10 mouse cellular contexts compared by ENCODE assay signal in the genomic region with DNA sequence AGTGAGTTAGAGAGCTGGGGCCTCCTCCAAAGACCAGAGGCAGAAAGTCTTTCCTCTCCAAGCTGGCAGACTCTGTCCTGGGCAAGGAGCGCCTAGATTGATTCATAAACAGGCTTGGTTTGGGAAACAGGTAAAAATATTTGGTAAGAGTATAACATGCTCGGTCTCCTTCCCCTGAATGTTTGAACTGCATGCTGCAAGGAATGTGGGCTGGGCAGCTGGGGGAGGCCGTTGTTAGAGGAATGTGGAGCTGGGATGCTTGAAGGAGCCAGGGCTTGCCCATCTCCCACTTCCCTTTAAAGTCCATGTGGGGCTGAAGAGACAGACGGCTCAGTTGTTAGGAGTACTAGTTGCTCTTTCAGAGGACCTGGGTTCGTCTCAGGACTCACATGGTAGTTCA. TPM values are rescaled to one million over a fixed set of nuclear protein-coding genes. Genes with fewer than 3 reads are reported as not detected.
A peak's percentile ranks its signal among the peaks of the same experiment; 100 is the strongest.
DNase-seq lines count a peak whose midpoint lies in the region; ATAC-seq and TF ChIP-seq lines count a peak whose summit lies in the region.
"Had no signal": no experiment of that assay in that cellular context is flagged by ENCODE, and none has a peak within 500 bp of the region (broad histone marks: within the 10 kb centered on the region; RNA-seq: fewer than 3 reads in every experiment).

No protein-coding gene starts in this region.

- TF ChIP-seq EP300 in stomach, postnatal 0 days (optimal IDR thresholded peaks at IDR 0.05), result no peak

- WGBS in intestine, embryonic 14.5 days, result 32% methylated on average over 5 of the region's 5 CpGs
- WGBS in limb, embryonic 15.5 days, result 19% methylated on average over 5 of the region's 5 CpGs
- 24% methylated on average over 5 of the region's 5 CpGs for WGBS in stomach, postnatal 0 days

- DNase-seq in layer of hippocampus, adult 2 months (ENCODE audit: low spot score in 2 of 2), result no peak
- DNase-seq in layer of hippocampus, adult 18-20 months (ENCODE audit: low spot score in 2 of 2), result no peak
- DNase-seq in intestine, embryonic 14.5 days (ENCODE audit: low spot score), result no peak
- DNase-seq in stomach, postnatal 0 days (ENCODE audit: low spot score), result peak; percentile 38
- DNase-seq in right cerebral cortex, postnatal 10 days (ENCODE audit: low spot score in 2 of 2), result no peak
- DNase-seq in left cerebral cortex, postnatal 25 days (ENCODE audit: low spot score in 2 of 2), result no peak
- DNase-seq: layer of hippocampus, adult 9-11 months had no signal

- no peak for TF ChIP-seq CTCF in layer of hippocampus, adult 2 months (conservative IDR thresholded peaks at IDR 0.05)
- no peak for TF ChIP-seq CTCF in stomach, postnatal 0 days (IDR thresholded peaks at IDR 0.05; ENCODE audit: low read depth)

- no peak overlapping the region for H3K4me3 ChIP-seq in layer of hippocampus, adult 2 months
- no peak overlapping the region for H3K4me3 ChIP-seq in intestine, embryonic 14.5 days (ENCODE audit: low read depth, low read length)
- H3K4me3 ChIP-seq in limb, embryonic 15.5 days, result no peak overlapping the region
- no peak overlapping the region for H3K4me3 ChIP-seq in stomach, postnatal 0 days (ENCODE audit: low read depth, low read length)
- H3K4me3 ChIP-seq: megakaryocyte, embryonic 14.5 days; neural tube, embryonic 13.5 days had no signal

- no peak overlapping the region for H3K9ac ChIP-seq in intestine, embryonic 14.5 days (ENCODE audit: low read length)
- no peak overlapping the region for H3K9ac ChIP-seq in limb, embryonic 15.5 days
- H3K9ac ChIP-seq in stomach, postnatal 0 days (ENCODE audit: low read length), result no peak overlapping the region
- H3K9ac ChIP-seq: neural tube, embryonic 13.5 days had no signal

- peaks cover 13% of the 10 kb centered on the region for H3K36me3 ChIP-seq in intestine, embryonic 14.5 days (ENCODE audit: control insufficient read depth, insufficient read depth, low read length)
- H3K36me3 ChIP-seq in limb, embryonic 15.5 days, result no peaks in the 10 kb centered on the region
- H3K36me3 ChIP-seq in stomach, postnatal 0 days (ENCODE audit: control insufficient read depth, insufficient read depth, low read length), result no peaks in the 10 kb centered on the region; the same call in 1 of the 2 replicates

- intact Hi-C loops in left cerebral cortex, postnatal 25 days (cut with DNase I), result no loop called here

- H3K27ac ChIP-seq in layer of hippocampus, adult 2 months, result peak overlapping the region; percentile 49; the same call in 1 of the 2 replicates
- H3K27ac ChIP-seq in intestine, embryonic 14.5 days (ENCODE audit: low read depth), result peak overlapping the region; percentile 83
- peak overlapping the region; percentile 80 for H3K27ac ChIP-seq in limb, embryonic 15.5 days
- H3K27ac ChIP-seq in stomach, postnatal 0 days (replicated peaks), result peak overlapping the region; percentile 77
- H3K27ac ChIP-seq: neural tube, embryonic 13.5 days had no signal

- no peak for ATAC-seq in intestine, embryonic 14.5 days (replicated peaks; ENCODE audit: low FRiP score, low TSS enrichment, low read depth)
- no peak for ATAC-seq in limb, embryonic 15.5 days (ENCODE audit: insufficient number of reproducible peaks, low FRiP score, low TSS enrichment, low read depth)
- ATAC-seq in stomach, postnatal 0 days (ENCODE audit: low FRiP score, low TSS enrichment), result peak; percentile 17; the same call in 1 of the 2 replicates

- peaks cover 48% of the 10 kb centered on the region for H3K4me1 ChIP-seq in intestine, embryonic 14.5 days (replicated peaks; ENCODE audit: control insufficient read depth, insufficient read depth, low read length)
- peaks cover 88% of the 10 kb centered on the region for H3K4me1 ChIP-seq in limb, embryonic 15.5 days
- H3K4me1 ChIP-seq in stomach, postnatal 0 days (replicated peaks; ENCODE audit: control insufficient read depth, insufficient read depth), result peaks cover 11% of the 10 kb centered on the region

- no peaks in the 10 kb centered on the region for H3K9me3 ChIP-seq in intestine, embryonic 14.5 days (ENCODE audit: control insufficient read depth, low read length)
- H3K9me3 ChIP-seq in limb, embryonic 15.5 days, result no peaks in the 10 kb centered on the region
- no peaks in the 10 kb centered on the region for H3K9me3 ChIP-seq in stomach, postnatal 0 days (ENCODE audit: control insufficient read depth, low read length)
- H3K9me3 ChIP-seq: megakaryocyte, embryonic 14.5 days; neural tube, embryonic 13.5 days had no signal

- peak overlapping the region; percentile 2; the same call in 1 of the 2 replicates for H3K4me2 ChIP-seq in intestine, embryonic 14.5 days (ENCODE audit: low read length)
- H3K4me2 ChIP-seq in limb, embryonic 15.5 days, result no peak overlapping the region
- no peak overlapping the region for H3K4me2 ChIP-seq in stomach, postnatal 0 days (replicated peaks; ENCODE audit: low read depth)
- H3K4me2 ChIP-seq: neural tube, embryonic 13.5 days had no signal

- H3K27me3 ChIP-seq in intestine, embryonic 14.5 days (replicated peaks; ENCODE audit: control insufficient read depth, insufficient read depth, low read length), result no peaks in the 10 kb centered on the region
- no peaks in the 10 kb centered on the region for H3K27me3 ChIP-seq in limb, embryonic 15.5 days
- H3K27me3 ChIP-seq in stomach, postnatal 0 days (ENCODE audit: control insufficient read depth, insufficient read depth, low read length), result no peaks in the 10 kb centered on the region
- H3K27me3 ChIP-seq: megakaryocyte, embryonic 14.5 days; neural tube, embryonic 13.5 days had no signal

RNA-seq across cellular contexts. Expression of gene Capzb, which starts 57.3 kb away (rescaled TPM):
- 100 to 1,000 TPM; 374 to 416 TPM for total RNA-seq in layer of hippocampus, adult 2 months (2021)
- 100 to 1,000 TPM; 400 to 403 TPM for total RNA-seq in layer of hippocampus, adult 18-20 months (2021)
- polyA plus RNA-seq in intestine, embryonic 14.5 days (2014; fragmentation: Nextera tagmentation; extraction: Ambion mirVana), result 313 and 325 TPM in 2 replicates
- polyA plus RNA-seq in limb, embryonic 15.5 days (2015; fragmentation: Nextera tagmentation; extraction: Ambion mirVana), result 399 and 425 TPM in 2 replicates
- polyA plus RNA-seq in stomach, postnatal 0 days (2015; fragmentation: Nextera tagmentation; extraction: Ambion mirVana), result 341 and 344 TPM in 2 replicates
- 100 to 1,000 TPM; 350 to 351 TPM for total RNA-seq in left cerebral cortex, postnatal 25 days (2021)
